Comparison of ENCODE assay signal across 24 mouse cellular contexts in genomic region chr4:90943687-90944385, GRCm38 (mm10).
DNase-seq lines count a peak whose midpoint lies in the region; ATAC-seq lines count a peak whose summit lies in the region.
"Had no signal": no experiment of that assay in that cellular context is flagged by ENCODE, and none has a peak within 500 bp of the region (broad histone marks: within the 10 kb centered on the region; RNA-seq: fewer than 3 reads in every experiment).

No protein-coding gene starts in this region.

- 36% methylated on average over 4 of the region's 4 CpGs for WGBS in midbrain, embryonic 12.5 days
- 41% methylated on average over 4 of the region's 4 CpGs for WGBS in midbrain, embryonic 15.5 days
- WGBS in forebrain, embryonic 15.5 days = 30% methylated on average over 4 of the region's 4 CpGs

- H3K9ac ChIP-seq in midbrain, embryonic 12.5 days (replicated peaks) = no peak overlapping the region
- H3K9ac ChIP-seq in midbrain, embryonic 15.5 days = no peak overlapping the region
- H3K9ac ChIP-seq in forebrain, embryonic 15.5 days (replicated peaks) = no peak overlapping the region
- H3K9ac ChIP-seq: liver, embryonic 15.5 days; lung, embryonic 15.5 days; neural tube, embryonic 13.5 days had no signal

- ATAC-seq in midbrain, embryonic 12.5 days (ENCODE audit: low FRiP score, low read depth) = 0 out of 2 replicates have a peak, but pooled peaks have one; percentile 41
- no peak for ATAC-seq in midbrain, embryonic 15.5 days (replicated peaks)
- peak; percentile 66 for ATAC-seq in forebrain, embryonic 15.5 days (replicated peaks)
- ATAC-seq in megakaryocyte progenitor cell, adult 5-6 weeks (replicated peaks; ENCODE audit: poor library complexity) = no peak
- ATAC-seq: hindbrain, embryonic 16.5 days; intestine, embryonic 16.5 days had no signal

- H3K27me3 ChIP-seq in midbrain, embryonic 12.5 days = no peaks in the 10 kb centered on the region
- H3K27me3 ChIP-seq in midbrain, embryonic 15.5 days (replicated peaks) = no peaks in the 10 kb centered on the region
- no peaks in the 10 kb centered on the region for H3K27me3 ChIP-seq in forebrain, embryonic 15.5 days
- H3K27me3 ChIP-seq: liver, embryonic 15.5 days; lung, embryonic 15.5 days; neural tube, embryonic 13.5 days had no signal

- H3K36me3 ChIP-seq in midbrain, embryonic 12.5 days = no peaks in the 10 kb centered on the region
- H3K36me3 ChIP-seq in midbrain, embryonic 15.5 days (replicated peaks) = no peaks in the 10 kb centered on the region
- H3K36me3 ChIP-seq in forebrain, embryonic 15.5 days = no peaks in the 10 kb centered on the region
- H3K36me3 ChIP-seq: limb, embryonic 10.5 days; liver, embryonic 15.5 days; lung, embryonic 15.5 days; neural tube, embryonic 13.5 days had no signal

- H3K9me3 ChIP-seq in midbrain, embryonic 12.5 days = no peaks in the 10 kb centered on the region
- H3K9me3 ChIP-seq in midbrain, embryonic 15.5 days = no peaks in the 10 kb centered on the region
- no peaks in the 10 kb centered on the region for H3K9me3 ChIP-seq in forebrain, embryonic 15.5 days
- H3K9me3 ChIP-seq: limb, embryonic 10.5 days; liver, embryonic 15.5 days; lung, embryonic 15.5 days; neural tube, embryonic 13.5 days had no signal

- no peak overlapping the region for H3K4me3 ChIP-seq in midbrain, embryonic 12.5 days
- no peak overlapping the region for H3K4me3 ChIP-seq in midbrain, embryonic 15.5 days
- no peak overlapping the region for H3K4me3 ChIP-seq in forebrain, embryonic 15.5 days
- H3K4me3 ChIP-seq: left cerebral cortex, adult 2 months; limb, embryonic 10.5 days; liver, embryonic 15.5 days; lung, embryonic 15.5 days; neural tube, embryonic 13.5 days had no signal

- no peaks in the 10 kb centered on the region for H3K4me1 ChIP-seq in midbrain, embryonic 12.5 days
- H3K4me1 ChIP-seq in midbrain, embryonic 15.5 days = no peaks in the 10 kb centered on the region
- H3K4me1 ChIP-seq in forebrain, embryonic 15.5 days = 0 out of 2 replicates have a peak, but pooled peaks cover 9% of the 10 kb centered on the region
- H3K4me1 ChIP-seq: limb, embryonic 10.5 days; liver, embryonic 15.5 days; lung, embryonic 15.5 days; neural tube, embryonic 13.5 days had no signal

- no peak overlapping the region for H3K27ac ChIP-seq in midbrain, embryonic 12.5 days (replicated peaks)
- H3K27ac ChIP-seq in midbrain, embryonic 15.5 days = no peak overlapping the region
- peak overlapping the region; percentile 23; the same call in 1 of the 2 replicates for H3K27ac ChIP-seq in forebrain, embryonic 15.5 days (replicated peaks)
- H3K27ac ChIP-seq: left cerebral cortex, adult 2 months; limb, embryonic 10.5 days; liver, embryonic 15.5 days; lung, embryonic 15.5 days; neural tube, embryonic 13.5 days had no signal

- peak; percentile 45 to 60 for DNase-seq in cerebellum, postnatal 10 days
- no peak for DNase-seq in cerebellum, adult 11 months
- DNase-seq in layer of hippocampus, adult 11-12 months (ENCODE audit: low spot score) = peak; percentile 4
- no peak for DNase-seq in layer of hippocampus, postnatal 25 days (ENCODE audit: extremely low spot score in 1 of 2, low spot score in 1 of 2)
- DNase-seq: adrenal gland, postnatal 14 days; gastrocnemius, postnatal 14 days; heart, adult 11 months; kidney, postnatal 25 days; liver; lung, postnatal 36 days; thymus, adult 18-20 months; thymus, postnatal 36 days had no signal

- no peak overlapping the region for H3K4me2 ChIP-seq in midbrain, embryonic 12.5 days (replicated peaks)
- H3K4me2 ChIP-seq in midbrain, embryonic 15.5 days = no peak overlapping the region
- H3K4me2 ChIP-seq in forebrain, embryonic 15.5 days (replicated peaks) = no peak overlapping the region
- H3K4me2 ChIP-seq: heart, embryonic 11.5 days; liver, embryonic 15.5 days; lung, embryonic 15.5 days; neural tube, embryonic 13.5 days had no signal

Comparison
In these comparisons a context has a peak if more than half of its experiments do, and no peak if none do; other contexts are left out.
1. DNase-seq: peak in cerebellum, postnatal 10 days (2 of 2) and layer of hippocampus, adult 11-12 months (single experiment); none in cerebellum, adult 11 months (single experiment) and layer of hippocampus, postnatal 25 days (0 of 2).
2. ATAC-seq: peak in midbrain, embryonic 12.5 days (single experiment) and forebrain, embryonic 15.5 days (single experiment); none in midbrain, embryonic 15.5 days (single experiment) and megakaryocyte progenitor cell, adult 5-6 weeks (single experiment).